Mouse (Mus musculus) B cell, adult 2 months (primary cell): ENCODE results near the gene Idh2.
A peak's percentile ranks its signal among the peaks of the same experiment; 100 is the strongest.

ENCODE experiments used
- DNase-seq, 2 experiments: peaks; one replicate each; pipeline ENCODE4 v3.0.0; 2022

Gene Idh2

GRCm38 (mm10) chr7:80115224-80115590, at the start of gene Idh2:
Gene Idh2, minus strand, starts transcription at chr7:80115392.
- DNase-seq, result peak; percentile 83 to 84

GRCm38 (mm10) chr7:80160945-80161306, 45.7 kb upstream of the Idh2 start:
- DNase-seq, result peak in 1 of 2 experiments; percentile 49

GRCm38 (mm10) chr7:80160293-80160944, 45.2 kb upstream of the Idh2 start:
- no peak for DNase-seq

GRCm38 (mm10) chr7:80158496-80159268, 43.5 kb upstream of the Idh2 start:
- DNase-seq, result no peak

- DNase-seq, result peak; percentile 70 to 72
Measured at GRCm38 (mm10) chr7:80156711-80157227, 41.6 kb upstream of the Idh2 start.

GRCm38 (mm10) chr7:80154689-80155088, 39.5 kb upstream of the Idh2 start:
- peak in 1 of 2 experiments; percentile 47 for DNase-seq

GRCm38 (mm10) chr7:80152756-80153155, 37.6 kb upstream of the Idh2 start:
- DNase-seq, result no peak

GRCm38 (mm10) chr7:80152152-80152551, 37.0 kb upstream of the Idh2 start:
- DNase-seq, result peak; percentile 48 to 50

- DNase-seq, result no peak
Measured at GRCm38 (mm10) chr7:80149356-80149755, 34.2 kb upstream of the Idh2 start.

GRCm38 (mm10) chr7:80146077-80146476, 30.9 kb upstream of the Idh2 start:
- peak; percentile 65 to 72 for DNase-seq

- no peak for DNase-seq
Measured at GRCm38 (mm10) chr7:80144695-80145094, 29.5 kb upstream of the Idh2 start.

GRCm38 (mm10) chr7:80143331-80144273, 28.4 kb upstream of the Idh2 start:
- DNase-seq, result peak; percentile 83 to 88

GRCm38 (mm10) chr7:80140815-80141214, 25.6 kb upstream of the Idh2 start:
- peak; percentile 85 to 87 for DNase-seq

- no peak for DNase-seq
Measured at GRCm38 (mm10) chr7:80138375-80138774, 23.2 kb upstream of the Idh2 start.

- no peak for DNase-seq
Measured at GRCm38 (mm10) chr7:80135173-80135532, 20.0 kb upstream of the Idh2 start.

GRCm38 (mm10) chr7:80134454-80135172, 19.4 kb upstream of the Idh2 start:
- DNase-seq, result no peak

GRCm38 (mm10) chr7:80132541-80132940, 17.3 kb upstream of the Idh2 start:
- peak; percentile 83 to 86 for DNase-seq

- peak in 1 of 2 experiments; percentile 21 for DNase-seq
Measured at GRCm38 (mm10) chr7:80131315-80131714, 16.1 kb upstream of the Idh2 start.

GRCm38 (mm10) chr7:80130344-80131055, 15.3 kb upstream of the Idh2 start:
- DNase-seq, result no peak

- DNase-seq, result no peak
Measured at GRCm38 (mm10) chr7:80129278-80129677, 14.1 kb upstream of the Idh2 start.

- DNase-seq, result no peak
Measured at GRCm38 (mm10) chr7:80123672-80124071, 8.5 kb upstream of the Idh2 start.

GRCm38 (mm10) chr7:80123115-80123514, 7.9 kb upstream of the Idh2 start:
- peak in 1 of 2 experiments; percentile 20 for DNase-seq
